Mouse (Mus musculus): ENCODE measurements around the gene Csnk2a1.

DNA sequence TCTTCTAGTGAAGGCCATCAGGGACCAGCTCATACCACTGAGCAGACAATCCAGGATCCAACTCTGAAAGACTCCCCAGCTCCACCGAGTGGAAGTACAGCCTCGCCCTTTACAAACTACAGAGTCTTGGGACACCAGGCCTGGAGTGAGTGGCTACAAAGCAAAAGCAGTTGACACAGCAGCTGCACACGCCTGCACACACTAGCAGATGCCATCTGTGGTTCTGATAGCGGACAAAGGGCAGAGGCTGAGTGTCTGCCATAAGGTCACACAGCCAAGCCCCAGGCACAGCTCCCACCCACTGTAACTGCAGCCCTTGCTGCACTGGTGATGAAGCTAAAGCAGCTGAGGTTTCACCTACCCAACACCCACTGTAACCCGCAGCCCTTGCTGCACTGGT lies 94.9 kb downstream of the Csnk2a1 start:
- TF ChIP-seq GATA1 (IDR thresholded peaks at IDR 0.05; ENCODE audit: borderline replicate concordance, low read length) (no peak), CTCF (IDR thresholded peaks at IDR 0.05; ENCODE audit: low read depth, low read length) (no peak), TAL1 (conservative IDR thresholded peaks at IDR 0.05; ENCODE audit: low read depth, low read length) (no peak), POLR2AphosphoS5 (IDR thresholded peaks at IDR 0.05; ENCODE audit: insufficient replicate concordance, low read depth, low read length) (no peak)
